Mouse (Mus musculus) CH12.LX (cell line): ENCODE measurements around the gene Upf3b. TPM values are rescaled to one million over a fixed set of nuclear protein-coding genes. Genes with fewer than 3 reads are reported as not detected.

Experiments used
- DNase-seq: peaks from one replicate; pipeline ENCODE4 v3.0.0-alpha.2; 2013; ENCODE audit errors: extremely low read depth
- H3K27ac ChIP-seq: 2 replicates; pipeline ENCODE4 v1.5.1; 2012; ENCODE audit warnings: low read depth, mild to moderate bottlenecking, control low read depth, moderate library complexity; ENCODE audit not compliant: insufficient read depth
- H3K27me3 ChIP-seq: replicated peaks from 2 replicates; pipeline ENCODE3; 2012; ENCODE audit warnings: inconsistent platforms
- H3K36me3 ChIP-seq, 2 experiments: replicated peaks in 1 of 2; 2 replicates each; pipeline versions ENCODE3 to v1.6.1; 2012; ENCODE audit warnings: inconsistent platforms in 1 of 2, low read length in 1 of 2, mild to moderate bottlenecking in 1 of 2, mixed read lengths in 1 of 2, moderate library complexity in 1 of 2; ENCODE audit not compliant: control insufficient read depth in 1 of 2, insufficient read depth in 1 of 2
- H3K4me1 ChIP-seq, 2 experiments: 2 replicates each; pipeline ENCODE4 v1.6.1; 2012; ENCODE audit warnings: inconsistent platforms in 1 of 2, moderate library complexity in 1 of 2; ENCODE audit not compliant: insufficient read depth in 2 of 2, control insufficient read depth in 1 of 2
- H3K4me2 ChIP-seq: 2 replicates; pipeline ENCODE4 v1.6.1; 2012; ENCODE audit warnings: low read depth, mild to moderate bottlenecking, control low read depth; ENCODE audit not compliant: poor library complexity, insufficient read depth, severe bottlenecking
- H3K4me3 ChIP-seq, 3 experiments: fragments of 150-350 bp in 1 of 3; sonication (generic) in 1 of 3; replicated peaks in 1 of 3; 2 replicates each; pipeline versions ENCODE3 to v1.5.1; 2011 to 2012; ENCODE audit warnings: low read depth in 2 of 3, low read length in 2 of 3, mild to moderate bottlenecking in 2 of 3, moderate library complexity in 2 of 3, control low read depth in 1 of 3, improper control_type of control experiment in 1 of 3, inconsistent platforms in 1 of 3, mixed read lengths in 1 of 3; ENCODE audit not compliant: poor library complexity in 1 of 3
- H3K79me2 ChIP-seq: replicated peaks from 2 replicates; pipeline ENCODE4 v1.6.1; 2012; ENCODE audit warnings: mild to moderate bottlenecking, moderate library complexity; ENCODE audit not compliant: control insufficient read depth, poor library complexity, insufficient read depth, severe bottlenecking; ENCODE audit errors: extremely low read depth
- H3K9ac ChIP-seq: 2 replicates; pipeline ENCODE4 v1.6.1; 2012; ENCODE audit warnings: low read depth, mild to moderate bottlenecking, control low read depth, moderate library complexity; ENCODE audit not compliant: insufficient read depth
- H3K9me3 ChIP-seq: replicated peaks from 2 replicates; pipeline ENCODE3; 2012; ENCODE audit warnings: low read length, inconsistent platforms, mixed read lengths
- BHLHE40 ChIP-seq: IDR thresholded peaks from 2 replicates; pipeline ENCODE4 v1.6.1; 2011; ENCODE audit warnings: mild to moderate bottlenecking, low read depth, low read length, improper control_type of control experiment
- CTCF ChIP-seq, 2 experiments: IDR thresholded peaks in 1 of 2; conservative IDR thresholded peaks in 1 of 2; 2 replicates each; pipeline ENCODE4 v1.5.1; 2011 to 2012; ENCODE audit warnings: low read depth in 2 of 2, low read length in 2 of 2, improper control_type of control experiment in 1 of 2, inconsistent platforms in 1 of 2, mild to moderate bottlenecking in 1 of 2, moderate library complexity in 1 of 2
- E2F4 ChIP-seq: IDR thresholded peaks from 2 replicates; pipeline ENCODE4 v1.6.1; 2011; ENCODE audit warnings: low read depth, low read length, improper control_type of control experiment; ENCODE audit not compliant: insufficient replicate concordance
- ELF1 ChIP-seq: IDR thresholded peaks from 2 replicates; pipeline ENCODE4 v1.6.1; 2014; ENCODE audit warnings: low read depth, mild to moderate bottlenecking, inconsistent platforms, low read length, improper control_type of control experiment
- EP300 ChIP-seq: IDR thresholded peaks from 2 replicates; pipeline ENCODE4 v1.6.1; 2011; ENCODE audit warnings: low read length, improper control_type of control experiment
- GABPA ChIP-seq: IDR thresholded peaks from 2 replicates; pipeline ENCODE4 v1.6.1; 2012; ENCODE audit warnings: low read depth, low read length, improper control_type of control experiment, inconsistent platforms; ENCODE audit not compliant: insufficient replicate concordance
- JUN ChIP-seq: IDR thresholded peaks from 2 replicates; pipeline ENCODE4 v1.6.1; 2011; ENCODE audit warnings: low read depth, mild to moderate bottlenecking, low read length, improper control_type of control experiment, moderate library complexity; ENCODE audit not compliant: insufficient read depth
- KAT2A ChIP-seq: IDR thresholded peaks from 2 replicates; pipeline ENCODE4 v1.6.1; 2012; ENCODE audit warnings: low read length, improper control_type of control experiment, inconsistent platforms; ENCODE audit not compliant: insufficient replicate concordance
- MAFK ChIP-seq: IDR thresholded peaks from 2 replicates; pipeline ENCODE4 v1.6.1; 2011; ENCODE audit warnings: low read length, improper control_type of control experiment; ENCODE audit not compliant: insufficient replicate concordance
- MEF2A ChIP-seq: IDR thresholded peaks from 2 replicates; pipeline ENCODE4 v1.6.1; 2014; ENCODE audit warnings: low read depth, mild to moderate bottlenecking, inconsistent platforms, low read length, improper control_type of control experiment, borderline replicate concordance
- MXI1 ChIP-seq: IDR thresholded peaks from 2 replicates; pipeline ENCODE4 v1.6.1; 2011; ENCODE audit warnings: mild to moderate bottlenecking, low read depth, low read length, improper control_type of control experiment
- MYC ChIP-seq: IDR thresholded peaks from 2 replicates; pipeline ENCODE4 v1.6.1; 2011; ENCODE audit warnings: low read depth, mild to moderate bottlenecking, improper control_type of control experiment, low read length
- NELFE ChIP-seq: IDR thresholded peaks from 2 replicates; pipeline ENCODE4 v1.6.1; 2011; ENCODE audit warnings: low read depth, low read length, improper control_type of control experiment
- NRF1 ChIP-seq: IDR thresholded peaks from 2 replicates; pipeline ENCODE4 v1.6.1; 2014; ENCODE audit warnings: low read depth, mild to moderate bottlenecking, inconsistent platforms, low read length, improper control_type of control experiment, moderate library complexity
- PAX5 ChIP-seq: IDR thresholded peaks from 2 replicates; pipeline ENCODE4 v1.6.1; 2012; ENCODE audit warnings: low read length, inconsistent platforms, mixed read lengths
- POLR2A ChIP-seq: IDR thresholded peaks from 2 replicates; pipeline ENCODE4 v1.6.1; 2011; ENCODE audit warnings: low read depth, mild to moderate bottlenecking, improper control_type of control experiment, low read length
- SMC3 ChIP-seq: IDR thresholded peaks from 2 replicates; pipeline ENCODE4 v1.6.1; 2011; ENCODE audit warnings: low read depth, low read length, improper control_type of control experiment
- TBP ChIP-seq: conservative IDR thresholded peaks from 2 replicates; pipeline ENCODE4 v1.6.1; 2011; ENCODE audit warnings: low read depth, low read length, improper control_type of control experiment
- ZC3H11A ChIP-seq: IDR thresholded peaks from 2 replicates; pipeline ENCODE4 v1.6.1; 2012; ENCODE audit warnings: low read depth, mild to moderate bottlenecking, inconsistent platforms, low read length, improper control_type of control experiment
- ZMIZ1 ChIP-seq: IDR thresholded peaks from 2 replicates; pipeline ENCODE4 v1.6.1; 2012; ENCODE audit warnings: low read depth, mild to moderate bottlenecking, inconsistent platforms, low read length, improper control_type of control experiment
- ZNF384 ChIP-seq: IDR thresholded peaks from 2 replicates; pipeline ENCODE4 v1.6.1; 2012; ENCODE audit warnings: low read depth, low read length, improper control_type of control experiment, inconsistent platforms
- dilution Hi-C: fragments of 300-500 bp; cut with MboI; formaldehyde crosslinking; loops from 2 replicates; pipeline ENCODE4 v1.14.3; 2020; ENCODE audit warnings: low sequenced_read_pairs; ENCODE audit not compliant: extremely low pct_unique_long_range_greater_than_20kb, extremely low pct_ligation_motif_present
- in situ Hi-C: fragments of 300-500 bp; cut with MboI; formaldehyde crosslinking; loops from 3 replicates; pipeline ENCODE4 v1.14.3; 2019; ENCODE audit warnings: low sequenced_read_pairs, low pct_ligation_motif_present, low pct_unique_long_range_greater_than_20kb, mixed read lengths
- polyA plus RNA-seq: library from polyadenylated mRNA; unstranded; fragments of >175 nt; gene quantifications from 2 replicates; pipeline ENCODE4 v1.2.1, GENCODE M21; 2012; ENCODE audit warnings: low read depth; ENCODE audit not compliant: insufficient read length
- total RNA-seq, 2 experiments: library from RNA; depleted of rRNA; stranded (reverse); fragments of 300-350 nt in 1 of 2; fragments of >200 nt in 1 of 2; gene quantifications; 2 replicates each; pipeline ENCODE4 v1.2.3; 2012 to 2014

The Upf3b gene
- total and polyA plus RNA-seq, 3 experiments: 13.4 to 57.7 (median 14.2) TPM

GRCm38 (mm10) chrX:37084927-37085660, 25.0 kb downstream of the Upf3b start, which contains the start of gene Rpl39 (continued):
- TF ChIP-seq GABPA (no peak), ELF1 (peak; percentile 71), ZNF384 (no peak), ZC3H11A (no peak), BHLHE40 (no peak), TBP (peak; percentile 96), KAT2A (peak; percentile 57; the same call in 1 of the 2 replicates), JUN (no peak), MEF2A (peak; percentile 16; the same call in 1 of the 2 replicates), POLR2A (peak; percentile 90), CTCF (conservative IDR thresholded peaks at IDR 0.05 in 1 of 2, IDR thresholded peaks at IDR 0.05 in 1 of 2; ENCODE audit: low read depth in 2 of 2, low read length in 2 of 2) (no peak), MXI1 (peak; percentile 43; the same call in 1 of the 2 replicates)

GRCm38 (mm10) chrX:37084318-37084926, 25.7 kb downstream of the Upf3b start:
- Histone ChIP-seq H3K79me2 (peaks cover 23% of the 10 kb centered on the region), H3K4me2 (peak overlapping the region; percentile 67; the same call in 1 of the 2 replicates), H3K4me1 (peaks cover 3 to 27% of the 10 kb centered on the region in 2 experiments; a peak in 3 of 4 replicates), H3K9me3 (no peaks in the 10 kb centered on the region), H3K4me3 (peak overlapping the region; percentile 72 to 95 (median 95)), H3K27me3 (no peaks in the 10 kb centered on the region), H3K9ac (peak overlapping the region; percentile 82), H3K36me3 (peaks cover 17 to 25% of the 10 kb centered on the region in 2 experiments), H3K27ac (peak overlapping the region; percentile 96)
- no peak for TF ChIP-seq PAX5
- TF ChIP-seq KAT2A: no peak
- TF ChIP-seq NELFE: no peak
- no peak for TF ChIP-seq E2F4
- no peak for TF ChIP-seq MAFK
- TF ChIP-seq NRF1: no peak
- no peak for TF ChIP-seq ZMIZ1
- TF ChIP-seq GABPA: no peak
- no peak; the same call in 1 of the 2 replicates for TF ChIP-seq POLR2A
- no peak for TF ChIP-seq MYC
- TF ChIP-seq EP300: no peak
- TF ChIP-seq SMC3: no peak
- in situ Hi-C loops: no loop called here
- DNase-seq: no peak
- dilution Hi-C loops: no loop called here
